Mouse (Mus musculus) thymus, adult 2 months (tissue): ENCODE measurements around the gene Dscam.

Source experiments
- CTCF ChIP-seq: fragments of 200-500 bp; IDR thresholded peaks from 2 replicates; pipeline ENCODE4 v1.5.1; 2012; ENCODE audit warnings: mild to moderate bottlenecking, control low read depth, low read length, moderate library complexity, borderline replicate concordance; ENCODE audit not compliant: control insufficient read depth, poor library complexity, insufficient read depth; ENCODE audit errors: extremely low read depth
- POLR2A ChIP-seq: fragments of 200-500 bp; IDR thresholded peaks from 2 replicates; pipeline ENCODE4 v1.6.1; 2012; ENCODE audit warnings: mild to moderate bottlenecking, low read length, control low read depth, moderate library complexity; ENCODE audit not compliant: control insufficient read depth, poor library complexity, insufficient read depth; ENCODE audit errors: extremely low read depth

DNA sequence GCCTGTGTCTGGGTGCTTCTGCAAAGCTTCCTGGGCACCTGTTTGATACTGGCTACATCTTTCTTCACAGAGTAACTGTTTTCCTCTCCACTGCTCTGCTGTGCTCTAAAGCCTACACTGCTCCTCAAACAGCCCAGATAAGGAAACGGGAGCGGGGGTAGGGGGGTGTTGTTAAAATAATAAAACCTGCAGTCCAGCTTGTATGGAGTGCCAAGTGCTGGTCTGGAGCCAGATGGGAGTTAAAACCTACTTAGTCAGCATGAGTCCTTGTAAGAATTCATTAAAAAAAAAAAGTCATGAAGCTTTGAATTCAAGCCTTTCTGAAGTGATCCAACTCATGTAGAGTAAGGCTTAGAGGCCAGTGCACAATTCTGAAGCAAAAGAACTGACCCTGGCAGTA is 493.1 kb downstream of the Dscam start:
- TF ChIP-seq CTCF (no peak), POLR2A (no peak)
